Mouse (Mus musculus) embryonic fibroblast, embryonic 13.5 days (primary cell): ENCODE measurements around the gene Ccdc74a. TPM values are rescaled to one million over a fixed set of nuclear protein-coding genes. Genes with fewer than 3 reads are reported as not detected.
A peak's percentile ranks its signal among the peaks of the same experiment; 100 is the strongest.
"Not testable (repeated sequence)": the region's sequence is repeated elsewhere in the genome, so short reads cannot be mapped to it uniquely, and the experiment has no call there.

Source experiments
- H3K27ac ChIP-seq: 2 replicates; pipeline ENCODE4 v1.5.1; 2012; ENCODE audit warnings: low read length, control low read depth, inconsistent platforms; ENCODE audit not compliant: insufficient read depth
- H3K4me1 ChIP-seq: 2 replicates; pipeline ENCODE4 v1.6.1; 2011; ENCODE audit warnings: low read length; ENCODE audit not compliant: control insufficient read depth, insufficient read depth
- H3K4me3 ChIP-seq: 2 replicates; pipeline ENCODE4 v1.5.1; 2011; ENCODE audit warnings: mild to moderate bottlenecking, control low read depth, low read length; ENCODE audit not compliant: insufficient read depth
- CTCF ChIP-seq: IDR thresholded peaks from 2 replicates; pipeline ENCODE4 v1.5.1; 2011; ENCODE audit warnings: mild to moderate bottlenecking, control low read depth, low read length, moderate library complexity, borderline replicate concordance; ENCODE audit not compliant: insufficient read depth
- POLR2A ChIP-seq: IDR thresholded peaks from 2 replicates; pipeline ENCODE4 v1.6.1; 2011; ENCODE audit warnings: low read depth, mild to moderate bottlenecking, control low read depth, low read length, moderate library complexity
- polyA plus RNA-seq: library from polyadenylated mRNA; stranded (reverse); fragments of >200 nt; gene quantifications from 2 replicates; pipeline ENCODE4 v1.2.4, GENCODE M21; 2011; ENCODE audit warnings: low read depth; ENCODE audit not compliant: missing spikeins, insufficient read length

Gene Ccdc74a
- 7.1 and 9.7 TPM in 2 replicates for polyA plus RNA-seq

- peak within 1 kb of the TSS; percentile 38 for H3K4me3 ChIP-seq
- TF ChIP-seq POLR2A = peak; percentile 27; the same call in 1 of the 2 replicates
- no peak for TF ChIP-seq CTCF
- no peaks in the 10 kb centered on the region; the same call in 1 of the 2 replicates for H3K4me1 ChIP-seq
- peak within 1 kb of the TSS; percentile 56 for H3K27ac ChIP-seq
Measured at GRCm38 (mm10) chr16:17646310-17647114, at the start of gene Ccdc74a. Ccdc74a (plus strand) TSS chr16:17646470.

GRCm38 (mm10) chr16:17600944-17601562, 45.2 kb upstream of the Ccdc74a start:
- TF ChIP-seq CTCF = no peak
- no peak for TF ChIP-seq POLR2A
- no peak overlapping the region for H3K4me3 ChIP-seq

GRCm38 (mm10) chr16:17604941-17605340, 41.3 kb upstream of the Ccdc74a start:
- Histone ChIP-seq H3K4me3 (no peak overlapping the region), H3K4me1 (no peaks in the 10 kb centered on the region), H3K27ac (no peak overlapping the region)
- TF ChIP-seq CTCF = no peak
- no peak for TF ChIP-seq POLR2A

More at GRCm38 (mm10) chr16:17600944-17601562, 45.2 kb upstream of the Ccdc74a start:
- Histone ChIP-seq H3K27ac (no peak overlapping the region), H3K4me1 (no peaks in the 10 kb centered on the region)

- no peaks in the 10 kb centered on the region for H3K4me1 ChIP-seq
- no peak overlapping the region for H3K4me3 ChIP-seq
- H3K27ac ChIP-seq = no peak overlapping the region
- TF ChIP-seq CTCF = no peak
- no peak for TF ChIP-seq POLR2A
Measured at GRCm38 (mm10) chr16:17605684-17606083, 40.6 kb upstream of the Ccdc74a start.

GRCm38 (mm10) chr16:17611383-17611782, 34.9 kb upstream of the Ccdc74a start:
- H3K27ac ChIP-seq = no peak overlapping the region
- H3K4me3 ChIP-seq = no peak overlapping the region
- TF ChIP-seq CTCF (no peak), POLR2A (no peak)
- H3K4me1 ChIP-seq = no peaks in the 10 kb centered on the region

GRCm38 (mm10) chr16:17614740-17615139, 31.5 kb upstream of the Ccdc74a start:
- H3K27ac ChIP-seq, H3K4me3 ChIP-seq, H3K4me1 ChIP-seq: not testable (repeated sequence)

- no peak overlapping the region for H3K27ac ChIP-seq
- TF ChIP-seq POLR2A = no peak
- TF ChIP-seq CTCF = no peak
- 0 out of 2 replicates have a peak, but pooled peaks cover 3% of the 10 kb centered on the region for H3K4me1 ChIP-seq
- no peak overlapping the region for H3K4me3 ChIP-seq
Measured at GRCm38 (mm10) chr16:17616212-17616611, 30.1 kb upstream of the Ccdc74a start.

GRCm38 (mm10) chr16:17617922-17618565, 28.2 kb upstream of the Ccdc74a start:
- no peak for TF ChIP-seq POLR2A
- peak; percentile 55; the same call in 1 of the 2 replicates for TF ChIP-seq CTCF
- no peak overlapping the region for H3K4me3 ChIP-seq

GRCm38 (mm10) chr16:17619198-17620105, 26.8 kb upstream of the Ccdc74a start, which contains the start of gene Smpd4:
Smpd4 (plus strand) TSS chr16:17619354.
- Histone ChIP-seq H3K4me3 (peak within 1 kb of the TSS; percentile 92), H3K4me1 (0 out of 2 replicates have a peak, but pooled peaks cover 3% of the 10 kb centered on the region), H3K27ac (no peak within 1 kb of the TSS)
- peak; percentile 40; the same call in 1 of the 2 replicates for TF ChIP-seq POLR2A
- TF ChIP-seq CTCF = no peak

More at GRCm38 (mm10) chr16:17617922-17618565, 28.2 kb upstream of the Ccdc74a start:
- H3K27ac ChIP-seq = no peak overlapping the region
- H3K4me1 ChIP-seq = 0 out of 2 replicates have a peak, but pooled peaks cover 3% of the 10 kb centered on the region
